Mouse (Mus musculus) hindbrain, embryonic 12.5 days (tissue): ENCODE results near the gene Ccnd3. TPM values are rescaled to one million over a fixed set of nuclear protein-coding genes. Genes with fewer than 3 reads are reported as not detected.

Source experiments
- ATAC-seq: fragments of 200-750 bp; cut with Nextera tagmentation; 2 replicates; pipeline ENCODE4 v1.8.0; 2017; ENCODE audit warnings: moderate TSS enrichment; ENCODE audit not compliant: low FRiP score
- H3K27ac ChIP-seq: fragments of 300-500 bp; sonication (generic); 2 replicates; pipeline ENCODE4 v1.5.1; 2016; ENCODE audit warnings: mild to moderate bottlenecking
- H3K27me3 ChIP-seq: fragments of 300-500 bp; sonication (generic); 2 replicates; pipeline ENCODE4 v1.6.1; 2016; ENCODE audit warnings: mild to moderate bottlenecking
- H3K36me3 ChIP-seq: fragments of 300-500 bp; sonication (generic); 2 replicates; pipeline ENCODE4 v1.6.1; 2016; ENCODE audit warnings: mild to moderate bottlenecking
- H3K4me1 ChIP-seq: fragments of 300-500 bp; sonication (generic); 2 replicates; pipeline ENCODE4 v1.6.1; 2016
- H3K4me2 ChIP-seq: fragments of 300-500 bp; sonication (generic); replicated peaks from 2 replicates; pipeline ENCODE4 v1.6.1; 2016; ENCODE audit warnings: mild to moderate bottlenecking
- H3K4me3 ChIP-seq: fragments of 300-500 bp; sonication (generic); 2 replicates; pipeline ENCODE4 v1.5.1; 2016; ENCODE audit warnings: mild to moderate bottlenecking
- H3K9ac ChIP-seq: fragments of 300-500 bp; sonication (generic); 2 replicates; pipeline ENCODE4 v1.6.1; 2016; ENCODE audit warnings: mild to moderate bottlenecking, moderate library complexity
- H3K9me3 ChIP-seq: fragments of 300-500 bp; sonication (generic); replicated peaks from 2 replicates; pipeline ENCODE4 v1.6.1; 2016; ENCODE audit warnings: mild to moderate bottlenecking
- WGBS: fragments of 180-500 bp; shearing (Covaris S2); methylation state at CpG from one replicate; pipeline ENCODE4 v1.1.7; 2016; 5-methylcytosine and 5-hydroxymethylcytosine counted together
- polyA plus RNA-seq: library from polyadenylated mRNA; unstranded; fragments of >200 nt; fragmentation: Nextera tagmentation; extraction: Ambion mirVana; gene quantifications from 2 replicates; pipeline ENCODE4 v1.2.1, GENCODE M21; 2016

Ccnd3 gene
- polyA plus RNA-seq, 1 experiment from 2014 or later, result 177 TPM

- Histone ChIP-seq H3K27ac (no peak overlapping the region), H3K9me3 (no peaks in the 10 kb centered on the region), H3K4me3 (no peak overlapping the region), H3K27me3 (no peaks in the 10 kb centered on the region), H3K4me2 (no peak overlapping the region), H3K36me3 (peaks cover 5% of the 10 kb centered on the region), H3K4me1 (peaks cover 3% of the 10 kb centered on the region; the same call in 1 of the 2 replicates), H3K9ac (no peak overlapping the region)
- no peak for ATAC-seq
- 50% methylated on average over 4 of the region's 4 CpGs for WGBS
Measured at GRCm38 (mm10) chr17:47648966-47649365, 144.1 kb downstream of the Ccnd3 start.

Other genes starting within 250 kb of the Ccnd3 start
- 64.3 and 69.3 TPM in 2 replicates for gene Mrps10, start 136.2 kb upstream of the Ccnd3 start, polyA plus RNA-seq
- gene Guca1b, start 119.7 kb upstream of the Ccnd3 start, polyA plus RNA-seq, result 0.59 and 0.93 TPM in 2 replicates
- gene Guca1a, start 104.5 kb upstream of the Ccnd3 start, polyA plus RNA-seq, result 0.84 and 1.2 TPM in 2 replicates
- 0.28 and 0.34 TPM in 2 replicates for gene AI661453, start 68.4 kb upstream of the Ccnd3 start, polyA plus RNA-seq
- gene 1700001C19Rik, start 67.7 kb upstream of the Ccnd3 start, polyA plus RNA-seq, result 0.14 and 0.65 TPM in 2 replicates
- 27.5 and 29.5 TPM in 2 replicates for gene Taf8, start 2.8 kb upstream of the Ccnd3 start, polyA plus RNA-seq
- 31.8 and 32.0 TPM in 2 replicates for gene Bysl, start 106.4 kb downstream of the Ccnd3 start, polyA plus RNA-seq
- gene Med20, start 106.5 kb downstream of the Ccnd3 start, polyA plus RNA-seq, result 38.8 and 39.0 TPM in 2 replicates
- gene Gm20517, start 106.5 kb downstream of the Ccnd3 start, polyA plus RNA-seq, result 2.5 and 3.9 TPM in 2 replicates
- gene Usp49, start 125.6 kb downstream of the Ccnd3 start, polyA plus RNA-seq, result 10.5 and 12.3 TPM in 2 replicates
- gene Tomm6, start 183.3 kb downstream of the Ccnd3 start, polyA plus RNA-seq, result 320 and 339 TPM in 2 replicates
- gene Frs3, start 184.0 kb downstream of the Ccnd3 start, polyA plus RNA-seq, result 18.7 and 18.9 TPM in 2 replicates
- gene Gm21981, start 189.4 kb downstream of the Ccnd3 start, polyA plus RNA-seq, result 0.23 and 0.27 TPM in 2 replicates
- gene Prickle4, start 189.7 kb downstream of the Ccnd3 start, polyA plus RNA-seq, result 0.63 and 1.2 TPM in 2 replicates
- gene Pgc, start 221.8 kb downstream of the Ccnd3 start, polyA plus RNA-seq, result not detected in 2 replicates
- 4.9 TPM in 2 replicates for gene Tfeb, start 232.0 kb downstream of the Ccnd3 start, polyA plus RNA-seq